ENCODE assay signal across 8 mouse cellular contexts in the genomic region with DNA sequence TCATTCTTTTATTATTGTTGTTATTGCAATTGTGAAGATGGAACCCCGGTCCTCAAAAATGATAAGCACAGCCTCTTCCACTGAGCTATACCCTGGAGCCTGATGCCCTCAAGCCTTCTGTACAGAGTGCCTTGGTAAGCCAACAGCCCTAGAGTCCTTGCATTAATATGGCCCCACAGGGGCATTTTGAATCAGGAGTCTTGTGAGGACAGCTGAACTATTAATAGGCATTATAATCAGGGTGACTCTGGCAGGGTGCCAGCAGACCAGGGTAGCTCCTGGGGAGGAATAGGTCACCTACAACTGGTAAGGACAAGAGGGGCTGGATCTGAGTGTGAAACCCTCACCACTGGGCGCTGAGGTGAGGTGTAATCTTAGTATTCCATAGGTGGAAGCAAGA. TPM values are rescaled to one million over a fixed set of nuclear protein-coding genes. Genes with fewer than 3 reads are reported as not detected.
DNase-seq lines count a peak whose midpoint lies in the region; ATAC-seq and TF ChIP-seq lines count a peak whose summit lies in the region.

No protein-coding gene starts in this region.

- peaks cover 2% of the 10 kb centered on the region; the same call in 1 of the 2 replicates for H3K9me3 ChIP-seq in G1E (replicated peaks)
- no peaks in the 10 kb centered on the region for H3K9me3 ChIP-seq in midbrain, embryonic 14.5 days (ENCODE audit: control insufficient read depth, low read length)

- H3K4me1 ChIP-seq in G1E (ENCODE audit: insufficient read depth, low read depth, low read length) = peaks cover 27% of the 10 kb centered on the region
- H3K4me1 ChIP-seq in midbrain, embryonic 14.5 days (ENCODE audit: control insufficient read depth, insufficient read depth, low read length) = peaks cover 4% of the 10 kb centered on the region

- peaks cover 16% of the 10 kb centered on the region for H3K27me3 ChIP-seq in G1E (ENCODE audit: insufficient read depth, low read length)
- no peaks in the 10 kb centered on the region for H3K27me3 ChIP-seq in midbrain, embryonic 14.5 days (ENCODE audit: control insufficient read depth, insufficient read depth, low read length)

- peaks cover 29% of the 10 kb centered on the region for H3K36me3 ChIP-seq in G1E (replicated peaks)
- no peaks in the 10 kb centered on the region for H3K36me3 ChIP-seq in midbrain, embryonic 14.5 days (ENCODE audit: control insufficient read depth, insufficient read depth, low read length)

- peak overlapping the region; percentile 70; the same call in 1 of the 2 replicates for H3K27ac ChIP-seq in midbrain, embryonic 14.5 days (replicated peaks; ENCODE audit: low read depth, low read length)

- 61% methylated on average over 2 of the region's 2 CpGs for WGBS in midbrain, embryonic 14.5 days

- peak overlapping the region; percentile 99 for H3K4me3 ChIP-seq in G1E (ENCODE audit: low read depth, low read length)
- H3K4me3 ChIP-seq in midbrain, embryonic 14.5 days (replicated peaks; ENCODE audit: low read depth, low read length) = peak overlapping the region; percentile 54

- DNase-seq in adrenal gland, postnatal 14 days = peak; percentile 57
- no peak for DNase-seq in adrenal gland, adult 8-10 months
- no peak for DNase-seq in G1E (ENCODE audit: low spot score)
- DNase-seq in heart, adult 8-10 months (ENCODE audit: low spot score) = peak; percentile 37
- peak; percentile 42 to 56 for DNase-seq in kidney, adult 8-10 months
- DNase-seq in midbrain, embryonic 14.5 days = no peak
- no peak for DNase-seq in frontal cortex, postnatal 36 days (ENCODE audit: low spot score in 2 of 2)
- no peak for DNase-seq in layer of hippocampus, postnatal 14 days (ENCODE audit: low spot score in 2 of 2)

- H3K4me2 ChIP-seq in midbrain, embryonic 14.5 days (ENCODE audit: low read length) = peak overlapping the region; percentile 90

- no peak for ATAC-seq in G1E (ENCODE audit: extremely low read depth, insufficient number of reproducible peaks, low FRiP score, poor library complexity, severe bottlenecking)
- no peak for ATAC-seq in midbrain, embryonic 14.5 days (ENCODE audit: low FRiP score, low TSS enrichment)

- TF ChIP-seq CTCF in G1E (IDR thresholded peaks at IDR 0.05; ENCODE audit: low read depth, low read length) = no peak

- peak overlapping the region; percentile 42; the same call in 1 of the 2 replicates for H3K9ac ChIP-seq in midbrain, embryonic 14.5 days (replicated peaks; ENCODE audit: low read length)

RNA-seq across cellular contexts. Expression of gene Gins2, which starts 0.8 kb away (rescaled TPM):
- total RNA-seq in adrenal gland, postnatal 14 days (2021) = 10.3 and 15.5 TPM in 2 replicates
- total RNA-seq in adrenal gland, adult 8-10 months (2022) = 1 to 10 TPM; 5.2 to 10.0 (median 6.5) TPM
- total RNA-seq in G1E (2014; fragmentation: Nextera tagmentation) = 34.6 and 43.9 TPM in 2 replicates
- total RNA-seq in G1E (2017) = 11.3 and 27.9 TPM in 2 replicates
- 49.8 and 83.4 TPM in 2 replicates for polyA plus RNA-seq in G1E (2012)
- total RNA-seq in heart, adult 8-10 months (2022) = 1 to 10 TPM in 3 of 4 experiments, under 1 TPM in 1; 0.98 to 1.7 (median 1.7) TPM
- 15.5 and 23.7 TPM in 2 replicates for polyA plus RNA-seq in midbrain, embryonic 14.5 days (2014; fragmentation: Nextera tagmentation; extraction: Ambion mirVana)
- 1 to 10 TPM; 2.0 to 3.4 TPM for total RNA-seq in layer of hippocampus, postnatal 14 days (2021)

RNA-seq across cellular contexts. Expression of gene 1190005I06Rik, which starts 57.5 kb away (rescaled TPM):
- 27.8 and 31.6 TPM in 2 replicates for total RNA-seq in adrenal gland, postnatal 14 days (2021)
- 10 to 100 TPM in 1 of 4 experiments, 1 to 10 TPM in 3; 5.6 to 10.8 (median 7.9) TPM for total RNA-seq in adrenal gland, adult 8-10 months (2022)
- total RNA-seq in G1E (2014; fragmentation: Nextera tagmentation) (not detected in 2 replicates), G1E (2017) (0.71 TPM in 1 of 2 replicates, not detected in the other)
- 0.10 and 0.26 TPM in 2 replicates for polyA plus RNA-seq in G1E (2012)
- 1 to 10 TPM; 3.0 to 5.7 (median 4.3) TPM for total RNA-seq in heart, adult 8-10 months (2022)
- 11.8 and 12.8 TPM in 2 replicates for polyA plus RNA-seq in midbrain, embryonic 14.5 days (2014; fragmentation: Nextera tagmentation; extraction: Ambion mirVana)
- 10 to 100 TPM in 1 of 2 experiments, 1 to 10 TPM in 1; 9.5 to 10.6 TPM for total RNA-seq in layer of hippocampus, postnatal 14 days (2021)

Comparison
In these comparisons a context has a peak if more than half of its experiments do, and no peak if none do; other contexts are left out.
1. DNase-seq: peak in adrenal gland, postnatal 14 days (single experiment), heart, adult 8-10 months (single experiment) and kidney, adult 8-10 months (2 of 2); none in adrenal gland, adult 8-10 months (single experiment), G1E (single experiment), midbrain, embryonic 14.5 days (single experiment), frontal cortex, postnatal 36 days (0 of 2) and layer of hippocampus, postnatal 14 days (0 of 2).